Mouse (Mus musculus): Measurements from ENCODE around the gene Ino80. TPM values are rescaled to one million over a fixed set of nuclear protein-coding genes. Genes with fewer than 3 reads are reported as not detected.

The Ino80 gene
- polyA plus RNA-seq (2017; shearing (Covaris generic)), result 4.6 TPM

GRCm38 (mm10) chr2:119477571-119478396 lies at the start of gene Ino80:
TSS of gene Ino80 (minus strand) at chr2:119477687.

GRCm38 (mm10) chr2:119350555-119351486 lies 126.7 kb downstream of the Ino80 start, which contains the start of gene Chac1:
TSS of gene Chac1 (plus strand) at chr2:119351229.

GRCm38 (mm10) chr2:119325568-119326143 lies 151.8 kb downstream of the Ino80 start, which contains the start of gene Dll4:
TSS of gene Dll4 (plus strand) at chr2:119325784.

Other genes starting within 250 kb of the Ino80 start
- not detected for gene Ppp1r14d, start 247.8 kb downstream of the Ino80 start, polyA plus RNA-seq (2017; shearing (Covaris generic))
- gene Spint1, start 240.3 kb downstream of the Ino80 start, polyA plus RNA-seq (2017; shearing (Covaris generic)), result 0.39 TPM
- gene Rhov, start 206.4 kb downstream of the Ino80 start, polyA plus RNA-seq (2017; shearing (Covaris generic)), result not detected
- gene Vps18, start 188.9 kb downstream of the Ino80 start, polyA plus RNA-seq (2017; shearing (Covaris generic)), result 10.1 TPM
- not detected for gene Dll4, start 151.9 kb downstream of the Ino80 start, polyA plus RNA-seq (2017; shearing (Covaris generic))
- not detected for gene Chac1, start 126.5 kb downstream of the Ino80 start, polyA plus RNA-seq (2017; shearing (Covaris generic))
- 0.18 TPM for gene Exd1, start 69.9 kb upstream of the Ino80 start, polyA plus RNA-seq (2017; shearing (Covaris generic))
- gene Chp1, start 70.0 kb upstream of the Ino80 start, polyA plus RNA-seq (2017; shearing (Covaris generic)), result 108 TPM
- 1.5 TPM for gene Nusap1, start 140.6 kb upstream of the Ino80 start, polyA plus RNA-seq (2017; shearing (Covaris generic))
- 0.82 TPM for gene Oip5, start 140.8 kb upstream of the Ino80 start, polyA plus RNA-seq (2017; shearing (Covaris generic))
- gene Ndufaf1, start 185.1 kb upstream of the Ino80 start, polyA plus RNA-seq (2017; shearing (Covaris generic)), result 16.6 TPM
- 66.2 TPM for gene Rtf1, start 197.4 kb upstream of the Ino80 start, polyA plus RNA-seq (2017; shearing (Covaris generic))